Mouse (Mus musculus): ENCODE measurements around the gene Plch2. TPM values are rescaled to one million over a fixed set of nuclear protein-coding genes. Genes with fewer than 3 reads are reported as not detected.

Gene Plch2
- polyA plus RNA-seq, 1 experiment = 28.1 TPM

DNA sequence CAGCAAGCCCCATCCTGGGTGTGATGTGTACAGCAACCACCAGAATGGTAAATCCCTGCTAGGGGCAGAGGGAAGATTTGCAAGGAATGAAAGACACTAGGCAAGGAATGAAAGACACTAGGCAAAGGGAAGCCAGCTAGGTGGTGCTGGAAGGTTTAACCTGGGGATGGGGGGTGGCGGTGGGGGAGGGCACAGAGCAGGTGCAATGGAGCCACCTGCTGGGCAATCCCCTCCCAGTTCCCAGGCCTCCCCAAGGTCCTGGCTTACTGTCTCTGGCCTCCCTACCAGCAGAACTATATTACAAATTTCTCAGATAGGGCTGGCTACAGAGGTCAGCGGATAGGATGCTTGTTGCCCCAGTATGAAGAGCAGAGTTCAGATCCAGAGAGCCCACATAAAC is 7.9 kb upstream of the Plch2 start:
- TF ChIP-seq CTCF (IDR thresholded peaks at IDR 0.05; ENCODE audit: extremely low read depth, insufficient read length, insufficient replicate concordance, low read depth, low read length) (peak; percentile 55; the same call in 1 of the 2 replicates), POLR2A (IDR thresholded peaks at IDR 0.05; ENCODE audit: low read depth, low read length) (no peak)
- H3K27me3 ChIP-seq (ENCODE audit: control insufficient read depth, insufficient read depth, low read length) = no peaks in the 10 kb centered on the region
- H3K4me1 ChIP-seq (ENCODE audit: control insufficient read depth, insufficient read depth, insufficient read length, low read length) = peaks cover 20% of the 10 kb centered on the region
- WGBS = 22% methylated on average over 2 of the region's 2 CpGs
- H3K36me3 ChIP-seq (ENCODE audit: control insufficient read depth, insufficient read depth, low read length) = no peaks in the 10 kb centered on the region
- peak overlapping the region; percentile 69 for H3K27ac ChIP-seq (ENCODE audit: insufficient read depth, low read depth, low read length)
- H3K4me3 ChIP-seq (ENCODE audit: low read depth, low read length) = no peak overlapping the region

DNA sequence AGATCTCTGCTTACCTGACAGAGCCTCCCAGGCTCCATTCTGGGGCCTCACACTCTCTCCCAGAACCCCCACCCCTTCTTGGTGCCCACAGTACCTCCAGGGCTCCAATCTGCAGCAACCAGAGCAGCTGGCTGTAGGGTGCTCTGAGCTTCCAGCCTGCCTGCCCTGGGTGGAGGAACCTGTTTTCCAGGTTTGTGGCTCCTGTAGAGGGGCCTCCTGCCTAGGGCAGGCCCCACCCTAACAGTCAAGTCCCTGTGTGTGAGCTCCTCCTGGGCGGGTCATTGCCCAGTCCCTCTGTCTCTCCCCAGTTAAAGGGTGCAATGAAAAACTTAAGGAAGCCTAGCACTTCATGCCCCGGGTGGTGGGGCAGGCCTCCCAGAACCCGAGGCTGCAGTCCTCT is 7.3 kb upstream of the Plch2 start:
- Histone ChIP-seq H3K4me3 (ENCODE audit: low read depth, low read length) (peak overlapping the region; percentile 55), H3K27me3 (ENCODE audit: control insufficient read depth, insufficient read depth, low read length) (no peaks in the 10 kb centered on the region), H3K27ac (ENCODE audit: insufficient read depth, low read depth, low read length) (peak overlapping the region; percentile 69), H3K36me3 (ENCODE audit: control insufficient read depth, insufficient read depth, low read length) (no peaks in the 10 kb centered on the region), H3K4me1 (ENCODE audit: control insufficient read depth, insufficient read depth, insufficient read length, low read length) (peaks cover 20% of the 10 kb centered on the region)
- TF ChIP-seq CTCF (IDR thresholded peaks at IDR 0.05; ENCODE audit: extremely low read depth, insufficient read length, insufficient replicate concordance, low read depth, low read length) (no peak), POLR2A (IDR thresholded peaks at IDR 0.05; ENCODE audit: low read depth, low read length) (peak; percentile 39; the same call in 1 of the 2 replicates)
- WGBS = 8% methylated on average over 3 of the region's 3 CpGs

DNA sequence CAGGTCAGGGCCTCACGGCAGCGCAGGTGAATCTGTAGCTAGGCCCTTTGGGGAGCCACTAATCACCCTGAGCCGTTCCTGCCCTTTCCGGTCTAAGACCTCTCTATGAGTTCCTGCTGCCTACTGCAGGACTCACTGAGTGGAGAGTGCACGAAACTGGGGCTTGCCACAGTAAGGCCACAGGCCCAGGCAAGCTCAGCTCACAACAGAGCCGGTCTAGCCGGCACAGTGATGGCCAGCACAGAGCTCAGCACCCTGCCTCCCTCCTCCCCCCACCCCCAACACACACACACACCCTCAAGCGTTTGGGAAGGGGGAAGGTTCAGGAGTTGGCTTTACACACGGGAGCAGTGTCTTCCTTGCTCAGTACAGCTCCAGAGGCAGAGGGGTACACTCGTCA is 1.7 kb upstream of the Plch2 start:
- TF ChIP-seq POLR2A (IDR thresholded peaks at IDR 0.05; ENCODE audit: low read depth, low read length) (no peak), CTCF (IDR thresholded peaks at IDR 0.05; ENCODE audit: extremely low read depth, insufficient read length, insufficient replicate concordance, low read depth, low read length) (no peak)
- Histone ChIP-seq H3K36me3 (ENCODE audit: control insufficient read depth, insufficient read depth, low read length) (no peaks in the 10 kb centered on the region), H3K4me1 (ENCODE audit: control insufficient read depth, insufficient read depth, insufficient read length, low read length) (peaks cover 14% of the 10 kb centered on the region; the same call in 1 of the 2 replicates), H3K27ac (ENCODE audit: insufficient read depth, low read depth, low read length) (no peak overlapping the region), H3K27me3 (ENCODE audit: control insufficient read depth, insufficient read depth, low read length) (no peaks in the 10 kb centered on the region), H3K4me3 (ENCODE audit: low read depth, low read length) (no peak overlapping the region)
- 53% methylated on average over 10 of the region's 10 CpGs for WGBS

DNA sequence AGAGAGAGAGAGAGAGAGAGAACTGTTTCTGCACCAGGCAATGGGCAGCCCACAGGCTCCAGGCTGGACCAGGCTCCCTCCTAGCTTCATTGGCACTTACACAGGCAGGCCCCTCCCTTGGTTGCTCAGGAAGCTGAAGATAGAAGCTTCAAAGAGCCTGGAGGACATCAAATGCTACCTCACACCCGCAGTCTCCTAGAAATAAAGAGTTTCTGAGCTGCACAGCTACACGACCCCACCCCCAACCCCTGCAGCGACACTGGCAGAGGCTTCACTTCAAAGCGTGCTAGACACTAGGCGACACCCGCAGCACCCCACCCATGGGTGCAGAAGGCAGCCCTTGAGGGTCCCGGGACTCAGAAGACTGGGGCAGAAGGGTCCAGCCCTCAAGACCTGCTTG is 6.5 kb downstream of the Plch2 start:
- Histone ChIP-seq H3K4me3 (ENCODE audit: low read depth, low read length) (no peak overlapping the region), H3K27ac (ENCODE audit: insufficient read depth, low read depth, low read length) (no peak overlapping the region), H3K4me1 (ENCODE audit: control insufficient read depth, insufficient read depth, insufficient read length, low read length) (no peaks in the 10 kb centered on the region), H3K27me3 (ENCODE audit: control insufficient read depth, insufficient read depth, low read length) (no peaks in the 10 kb centered on the region), H3K36me3 (ENCODE audit: control insufficient read depth, insufficient read depth, low read length) (peaks cover 7% of the 10 kb centered on the region; the same call in 1 of the 2 replicates)
- 82% methylated on average over 7 of the region's 7 CpGs for WGBS
- TF ChIP-seq POLR2A (IDR thresholded peaks at IDR 0.05; ENCODE audit: low read depth, low read length) = no peak
- TF ChIP-seq CTCF (IDR thresholded peaks at IDR 0.05; ENCODE audit: extremely low read depth, insufficient read length, insufficient replicate concordance, low read depth, low read length) = no peak

DNA sequence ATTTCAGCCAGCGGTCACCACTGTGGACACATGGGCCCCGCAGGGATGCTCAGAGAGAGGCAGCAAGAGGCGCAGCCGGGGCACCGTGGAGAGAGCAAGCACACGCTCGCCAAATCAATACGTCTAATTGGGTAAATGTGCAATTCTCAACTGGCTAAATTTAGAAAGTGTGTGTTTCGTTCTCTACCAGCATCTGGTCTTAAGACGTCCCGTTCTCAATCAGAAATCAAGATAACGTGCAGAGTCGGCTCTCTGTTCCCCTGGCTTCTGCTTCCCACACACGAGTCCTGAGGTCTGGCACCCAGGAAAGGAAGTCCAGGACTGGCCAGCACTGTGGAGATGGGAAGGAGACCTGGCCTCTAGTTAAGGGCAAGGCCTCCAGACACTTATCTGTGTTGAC is 9.9 kb downstream of the Plch2 start:
- no peaks in the 10 kb centered on the region for H3K4me1 ChIP-seq (ENCODE audit: control insufficient read depth, insufficient read depth, insufficient read length, low read length)
- 88% methylated on average over 14 of the region's 14 CpGs for WGBS
- H3K27me3 ChIP-seq (ENCODE audit: control insufficient read depth, insufficient read depth, low read length) = no peaks in the 10 kb centered on the region; the same call in 1 of the 2 replicates
- H3K4me3 ChIP-seq (ENCODE audit: low read depth, low read length) = no peak overlapping the region
- H3K36me3 ChIP-seq (ENCODE audit: control insufficient read depth, insufficient read depth, low read length) = peaks cover 11% of the 10 kb centered on the region; the same call in 1 of the 2 replicates
- H3K27ac ChIP-seq (ENCODE audit: insufficient read depth, low read depth, low read length) = no peak overlapping the region
- TF ChIP-seq CTCF (IDR thresholded peaks at IDR 0.05; ENCODE audit: extremely low read depth, insufficient read length, insufficient replicate concordance, low read depth, low read length) (no peak), POLR2A (IDR thresholded peaks at IDR 0.05; ENCODE audit: low read depth, low read length) (no peak)

DNA sequence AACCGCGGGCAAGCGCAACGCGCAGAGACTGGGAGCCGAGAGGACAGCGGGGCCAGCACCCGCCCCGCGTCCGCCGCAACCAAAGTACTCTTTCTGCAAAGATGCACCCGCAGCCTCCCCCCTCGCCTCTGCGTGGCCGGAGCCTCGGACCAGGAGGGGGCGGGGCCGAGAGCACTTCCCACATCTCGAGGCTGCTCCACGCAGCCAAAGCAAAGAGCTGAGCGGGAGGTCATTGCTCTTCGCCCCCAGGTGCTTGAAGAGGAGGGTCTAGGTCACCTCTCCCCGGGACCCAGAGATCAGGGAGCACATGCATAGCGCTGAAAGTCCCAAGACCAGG is 13.3 kb downstream of the Plch2 start:
- H3K36me3 ChIP-seq (ENCODE audit: control insufficient read depth, insufficient read depth, low read length) = peaks cover 9% of the 10 kb centered on the region; the same call in 1 of the 2 replicates
- TF ChIP-seq CTCF (IDR thresholded peaks at IDR 0.05; ENCODE audit: extremely low read depth, insufficient read length, insufficient replicate concordance, low read depth, low read length) = no peak
- no peak for TF ChIP-seq POLR2A (IDR thresholded peaks at IDR 0.05; ENCODE audit: low read depth, low read length)
- WGBS = 58% methylated on average over 25 of the region's 25 CpGs
- H3K27me3 ChIP-seq (ENCODE audit: control insufficient read depth, insufficient read depth, low read length) = no peaks in the 10 kb centered on the region; the same call in 1 of the 2 replicates
- H3K4me1 ChIP-seq (ENCODE audit: control insufficient read depth, insufficient read depth, insufficient read length, low read length) = no peaks in the 10 kb centered on the region
- no peak overlapping the region for H3K4me3 ChIP-seq (ENCODE audit: low read depth, low read length)
- H3K27ac ChIP-seq (ENCODE audit: insufficient read depth, low read depth, low read length) = no peak overlapping the region

DNA sequence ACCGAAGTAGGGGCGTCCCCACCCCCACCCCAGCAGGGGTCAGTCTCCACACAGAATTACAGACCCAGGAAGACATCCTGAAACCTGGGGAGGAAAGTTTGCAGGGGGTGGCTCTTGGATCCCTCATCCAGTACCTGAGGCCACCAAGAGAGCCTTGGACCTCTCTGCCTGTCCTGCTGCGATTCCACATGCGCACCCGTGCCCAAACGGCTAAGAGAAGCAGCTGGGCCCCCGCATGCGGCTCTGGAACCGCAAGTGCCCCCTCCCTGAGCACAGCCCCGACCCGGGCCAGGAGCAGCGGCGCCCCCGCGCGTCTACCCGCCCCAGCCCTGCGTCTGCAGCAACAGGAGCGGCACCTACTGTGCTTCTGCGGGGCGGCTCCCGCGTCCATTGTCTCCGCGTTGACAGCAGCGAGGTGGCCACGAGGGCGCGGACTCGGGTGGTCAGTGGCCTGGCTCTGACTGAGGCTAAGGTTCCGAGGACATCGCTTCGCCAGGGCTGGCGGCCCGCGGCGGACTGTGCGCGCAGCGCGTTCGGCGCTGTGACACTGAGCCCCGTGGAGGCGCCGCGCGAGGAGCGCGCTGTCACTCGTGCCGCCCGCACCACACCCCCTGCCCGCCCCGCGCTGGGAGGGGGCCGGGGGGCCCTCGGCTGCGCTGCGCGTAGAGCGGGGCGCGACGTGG is 13.8 kb downstream of the Plch2 start:
- peaks cover 7% of the 10 kb centered on the region; the same call in 1 of the 2 replicates for H3K36me3 ChIP-seq (ENCODE audit: control insufficient read depth, insufficient read depth, low read length)
- no peaks in the 10 kb centered on the region for H3K4me1 ChIP-seq (ENCODE audit: control insufficient read depth, insufficient read depth, insufficient read length, low read length)
- TF ChIP-seq CTCF (IDR thresholded peaks at IDR 0.05; ENCODE audit: extremely low read depth, insufficient read length, insufficient replicate concordance, low read depth, low read length) (no peak), POLR2A (IDR thresholded peaks at IDR 0.05; ENCODE audit: low read depth, low read length) (no peak)
- H3K27me3 ChIP-seq (ENCODE audit: control insufficient read depth, insufficient read depth, low read length) = no peaks in the 10 kb centered on the region; the same call in 1 of the 2 replicates
- 65% methylated on average over 65 of the region's 65 CpGs for WGBS
- no peak overlapping the region for H3K27ac ChIP-seq (ENCODE audit: insufficient read depth, low read depth, low read length)
- H3K4me3 ChIP-seq (ENCODE audit: low read depth, low read length) = no peak overlapping the region
